Mouse (Mus musculus) CH12.LX (cell line): ENCODE results near the gene Zfp697. TPM values are rescaled to one million over a fixed set of nuclear protein-coding genes. Genes with fewer than 3 reads are reported as not detected.

Experiments used
- DNase-seq: peaks from one replicate; pipeline ENCODE4 v3.0.0-alpha.2; 2013; ENCODE audit errors: extremely low read depth
- H3K27ac ChIP-seq: 2 replicates; pipeline ENCODE4 v1.5.1; 2012; ENCODE audit warnings: low read depth, mild to moderate bottlenecking, control low read depth, moderate library complexity; ENCODE audit not compliant: insufficient read depth
- H3K27me3 ChIP-seq: replicated peaks from 2 replicates; pipeline ENCODE3; 2012; ENCODE audit warnings: inconsistent platforms
- H3K36me3 ChIP-seq, 2 experiments: replicated peaks in 1 of 2; 2 replicates each; pipeline versions ENCODE3 to v1.6.1; 2012; ENCODE audit warnings: inconsistent platforms in 1 of 2, low read length in 1 of 2, mild to moderate bottlenecking in 1 of 2, mixed read lengths in 1 of 2, moderate library complexity in 1 of 2; ENCODE audit not compliant: control insufficient read depth in 1 of 2, insufficient read depth in 1 of 2
- H3K4me1 ChIP-seq, 2 experiments: 2 replicates each; pipeline ENCODE4 v1.6.1; 2012; ENCODE audit warnings: inconsistent platforms in 1 of 2, moderate library complexity in 1 of 2; ENCODE audit not compliant: insufficient read depth in 2 of 2, control insufficient read depth in 1 of 2
- H3K4me2 ChIP-seq: 2 replicates; pipeline ENCODE4 v1.6.1; 2012; ENCODE audit warnings: low read depth, mild to moderate bottlenecking, control low read depth; ENCODE audit not compliant: poor library complexity, insufficient read depth, severe bottlenecking
- H3K4me3 ChIP-seq, 3 experiments: fragments of 150-350 bp in 1 of 3; sonication (generic) in 1 of 3; replicated peaks in 1 of 3; 2 replicates each; pipeline versions ENCODE3 to v1.5.1; 2011 to 2012; ENCODE audit warnings: low read depth in 2 of 3, low read length in 2 of 3, mild to moderate bottlenecking in 2 of 3, moderate library complexity in 2 of 3, control low read depth in 1 of 3, improper control_type of control experiment in 1 of 3, inconsistent platforms in 1 of 3, mixed read lengths in 1 of 3; ENCODE audit not compliant: poor library complexity in 1 of 3
- H3K79me2 ChIP-seq: replicated peaks from 2 replicates; pipeline ENCODE4 v1.6.1; 2012; ENCODE audit warnings: mild to moderate bottlenecking, moderate library complexity; ENCODE audit not compliant: control insufficient read depth, poor library complexity, insufficient read depth, severe bottlenecking; ENCODE audit errors: extremely low read depth
- H3K9ac ChIP-seq: 2 replicates; pipeline ENCODE4 v1.6.1; 2012; ENCODE audit warnings: low read depth, mild to moderate bottlenecking, control low read depth, moderate library complexity; ENCODE audit not compliant: insufficient read depth
- H3K9me3 ChIP-seq: replicated peaks from 2 replicates; pipeline ENCODE3; 2012; ENCODE audit warnings: low read length, inconsistent platforms, mixed read lengths
- BHLHE40 ChIP-seq: IDR thresholded peaks from 2 replicates; pipeline ENCODE4 v1.6.1; 2011; ENCODE audit warnings: mild to moderate bottlenecking, low read depth, low read length, improper control_type of control experiment
- CHD1 ChIP-seq: IDR thresholded peaks from 2 replicates; pipeline ENCODE4 v1.6.1; 2012; ENCODE audit warnings: low read depth, low read length, improper control_type of control experiment, inconsistent platforms
- CHD2 ChIP-seq: IDR thresholded peaks from 2 replicates; pipeline ENCODE4 v1.6.1; 2011; ENCODE audit warnings: low read length, improper control_type of control experiment
- EP300 ChIP-seq: IDR thresholded peaks from 2 replicates; pipeline ENCODE4 v1.6.1; 2011; ENCODE audit warnings: low read length, improper control_type of control experiment
- ETS1 ChIP-seq: conservative IDR thresholded peaks from 2 replicates; pipeline ENCODE4 v1.6.1; 2012; ENCODE audit warnings: low read depth, mild to moderate bottlenecking, inconsistent platforms, low read length, improper control_type of control experiment, moderate library complexity
- HCFC1 ChIP-seq: IDR thresholded peaks from 2 replicates; pipeline ENCODE4 v1.6.1; 2012; ENCODE audit warnings: low read depth, mild to moderate bottlenecking, inconsistent platforms, low read length, improper control_type of control experiment
- IRF4 ChIP-seq: IDR thresholded peaks from 2 replicates; pipeline ENCODE4 v1.6.1; 2014; ENCODE audit warnings: low read depth, mild to moderate bottlenecking, inconsistent platforms, low read length, improper control_type of control experiment
- JUND ChIP-seq: conservative IDR thresholded peaks from 2 replicates; pipeline ENCODE4 v1.6.1; 2011; ENCODE audit warnings: low read depth, low read length, improper control_type of control experiment
- KAT2A ChIP-seq: IDR thresholded peaks from 2 replicates; pipeline ENCODE4 v1.6.1; 2012; ENCODE audit warnings: low read length, improper control_type of control experiment, inconsistent platforms; ENCODE audit not compliant: insufficient replicate concordance
- MAFK ChIP-seq: IDR thresholded peaks from 2 replicates; pipeline ENCODE4 v1.6.1; 2011; ENCODE audit warnings: low read length, improper control_type of control experiment; ENCODE audit not compliant: insufficient replicate concordance
- MAX ChIP-seq: IDR thresholded peaks from 2 replicates; pipeline ENCODE4 v1.6.1; 2011; ENCODE audit warnings: low read length, improper control_type of control experiment
- MAZ ChIP-seq: IDR thresholded peaks from 2 replicates; pipeline ENCODE4 v1.6.1; 2012; ENCODE audit warnings: low read depth, mild to moderate bottlenecking, inconsistent platforms, low read length, improper control_type of control experiment, moderate library complexity
- MXI1 ChIP-seq: IDR thresholded peaks from 2 replicates; pipeline ENCODE4 v1.6.1; 2011; ENCODE audit warnings: mild to moderate bottlenecking, low read depth, low read length, improper control_type of control experiment
- NRF1 ChIP-seq: IDR thresholded peaks from 2 replicates; pipeline ENCODE4 v1.6.1; 2014; ENCODE audit warnings: low read depth, mild to moderate bottlenecking, inconsistent platforms, low read length, improper control_type of control experiment, moderate library complexity
- PAX5 ChIP-seq: IDR thresholded peaks from 2 replicates; pipeline ENCODE4 v1.6.1; 2012; ENCODE audit warnings: low read length, inconsistent platforms, mixed read lengths
- POLR2AphosphoS2 ChIP-seq: IDR thresholded peaks from 2 replicates; pipeline ENCODE4 v1.6.1; 2011; ENCODE audit warnings: low read depth, low read length, improper control_type of control experiment
- RCOR1 ChIP-seq: conservative IDR thresholded peaks from 2 replicates; pipeline ENCODE4 v1.6.1; 2012; ENCODE audit warnings: low read depth, mild to moderate bottlenecking, inconsistent platforms, low read length, improper control_type of control experiment
- SMC3 ChIP-seq: IDR thresholded peaks from 2 replicates; pipeline ENCODE4 v1.6.1; 2011; ENCODE audit warnings: low read depth, low read length, improper control_type of control experiment
- USF1 ChIP-seq: IDR thresholded peaks from 2 replicates; pipeline ENCODE4 v1.6.1; 2014; ENCODE audit warnings: low read depth, mild to moderate bottlenecking, inconsistent platforms, low read length, improper control_type of control experiment
- ZC3H11A ChIP-seq: IDR thresholded peaks from 2 replicates; pipeline ENCODE4 v1.6.1; 2012; ENCODE audit warnings: low read depth, mild to moderate bottlenecking, inconsistent platforms, low read length, improper control_type of control experiment
- ZKSCAN1 ChIP-seq: IDR thresholded peaks from 2 replicates; pipeline ENCODE4 v1.6.1; 2012; ENCODE audit warnings: low read depth, inconsistent platforms, low read length, improper control_type of control experiment, borderline replicate concordance
- ZMIZ1 ChIP-seq: IDR thresholded peaks from 2 replicates; pipeline ENCODE4 v1.6.1; 2012; ENCODE audit warnings: low read depth, mild to moderate bottlenecking, inconsistent platforms, low read length, improper control_type of control experiment
- ZNF384 ChIP-seq: IDR thresholded peaks from 2 replicates; pipeline ENCODE4 v1.6.1; 2012; ENCODE audit warnings: low read depth, low read length, improper control_type of control experiment, inconsistent platforms
- dilution Hi-C: fragments of 300-500 bp; cut with MboI; formaldehyde crosslinking; loops from 2 replicates; pipeline ENCODE4 v1.14.3; 2020; ENCODE audit warnings: low sequenced_read_pairs; ENCODE audit not compliant: extremely low pct_unique_long_range_greater_than_20kb, extremely low pct_ligation_motif_present
- in situ Hi-C: fragments of 300-500 bp; cut with MboI; formaldehyde crosslinking; loops from 3 replicates; pipeline ENCODE4 v1.14.3; 2019; ENCODE audit warnings: low sequenced_read_pairs, low pct_ligation_motif_present, low pct_unique_long_range_greater_than_20kb, mixed read lengths
- polyA plus RNA-seq: library from polyadenylated mRNA; unstranded; fragments of >175 nt; gene quantifications from 2 replicates; pipeline ENCODE4 v1.2.1, GENCODE M21; 2012; ENCODE audit warnings: low read depth; ENCODE audit not compliant: insufficient read length
- total RNA-seq, 2 experiments: library from RNA; depleted of rRNA; stranded (reverse); fragments of 300-350 nt in 1 of 2; fragments of >200 nt in 1 of 2; gene quantifications; 2 replicates each; pipeline ENCODE4 v1.2.3; 2012 to 2014

The Zfp697 gene
- total and polyA plus RNA-seq, 3 experiments = not detected

DNA sequence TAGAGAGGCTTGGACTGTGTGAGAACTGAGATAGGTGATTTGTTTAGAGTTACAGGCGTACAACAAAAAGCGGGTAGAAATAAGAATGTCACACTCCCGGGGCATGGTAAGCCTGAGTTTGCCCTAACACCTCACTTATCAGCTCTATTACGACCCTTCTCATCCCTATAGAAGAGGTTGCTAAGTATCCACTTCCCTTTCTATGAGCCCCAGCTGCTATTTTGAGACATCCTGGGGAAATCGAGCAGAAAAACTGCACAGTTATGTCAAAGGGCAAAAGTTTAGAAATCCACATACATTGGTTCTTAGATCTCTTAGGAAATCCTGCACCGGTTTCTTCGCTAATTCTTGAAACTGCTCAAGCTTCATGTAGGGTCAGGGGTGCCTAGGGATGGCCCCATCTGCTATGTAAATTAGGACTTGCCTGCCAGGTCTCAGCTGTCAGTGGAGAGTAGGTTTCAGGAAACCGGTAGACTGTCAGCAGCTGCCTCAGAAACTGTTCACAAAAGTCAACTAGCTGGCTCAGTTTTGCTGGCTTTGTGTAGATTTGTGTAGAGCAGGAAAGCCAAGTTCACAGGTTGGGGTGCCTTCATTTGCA lies 46.8 kb downstream of the Zfp697 start (continued):
- TF ChIP-seq ZKSCAN1 = no peak
- TF ChIP-seq SMC3 = no peak
- no peak for TF ChIP-seq RCOR1
- no peak for TF ChIP-seq ZNF384
- TF ChIP-seq MAFK = no peak
- no peak for TF ChIP-seq NRF1
- no peak for TF ChIP-seq MXI1
- no peak for TF ChIP-seq ZMIZ1
- TF ChIP-seq MAZ = no peak
- no peak for TF ChIP-seq PAX5
- TF ChIP-seq HCFC1 = no peak
- TF ChIP-seq CHD1 = no peak
- TF ChIP-seq CHD2 = no peak
- TF ChIP-seq, all 38 proteins: peak for 7

DNA sequence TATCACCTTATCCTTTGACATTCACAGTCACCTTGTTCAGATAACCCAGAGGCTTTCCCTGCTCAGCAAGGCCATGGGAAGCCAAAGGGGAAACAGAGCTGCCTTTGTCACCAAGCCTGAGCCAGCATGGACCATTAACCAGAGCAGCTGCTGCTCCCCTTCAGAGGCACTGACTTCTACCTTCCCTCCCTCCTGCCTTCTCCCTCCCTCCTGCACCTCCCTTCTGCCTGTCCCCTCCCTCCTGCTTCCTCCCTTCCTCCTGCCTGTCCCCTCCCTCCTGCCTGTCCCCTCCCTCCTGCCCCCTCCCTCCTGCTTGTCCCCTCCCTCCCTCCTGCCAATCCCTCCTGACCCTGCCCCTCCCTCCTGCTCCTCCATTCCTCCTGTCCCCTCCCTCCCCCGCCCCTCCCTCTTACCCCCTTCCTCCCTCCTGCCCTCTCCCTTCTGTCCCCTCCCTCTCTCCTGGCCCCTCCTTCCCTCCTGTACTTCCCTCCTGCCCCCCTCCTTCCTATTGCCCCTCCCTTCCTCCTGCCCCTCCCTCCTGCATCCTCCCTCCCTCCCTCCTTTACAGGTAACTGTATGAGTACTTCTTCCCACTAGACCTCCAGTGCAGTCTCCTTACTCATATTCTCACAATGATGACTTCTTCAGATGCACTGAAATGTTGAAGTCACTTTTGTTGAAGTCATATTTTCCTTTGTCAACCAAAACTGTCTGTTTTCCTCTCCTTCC lies 52.0 kb downstream of the Zfp697 start:
- H3K4me2 ChIP-seq = no peak overlapping the region
- no peak for DNase-seq
- TF ChIP-seq MXI1 (no peak), ZKSCAN1 (no peak), IRF4 (no peak), USF1 (no peak), MAFK (no peak), NRF1 (no peak), ZMIZ1 (no peak), EP300 (0 out of 2 replicates have a peak, but pooled peaks have one; percentile 9), POLR2AphosphoS2 (no peak), BHLHE40 (no peak), ETS1 (peak; percentile 53; the same call in 1 of the 2 replicates), ZC3H11A (no peak), CHD1 (no peak), CHD2 (no peak), MAX (no peak), HCFC1 (no peak), JUND (peak; percentile 32; the same call in 1 of the 2 replicates), ZNF384 (no peak), KAT2A (no peak)
- H3K4me3 ChIP-seq = no peak overlapping the region
- peaks cover 2 to 7% of the 10 kb centered on the region in 2 experiments; a peak in 2 of 4 replicates for H3K4me1 ChIP-seq
- H3K79me2 ChIP-seq = no peaks in the 10 kb centered on the region
- peaks cover 1% of the 10 kb centered on the region for H3K27me3 ChIP-seq
- H3K9ac ChIP-seq = no peak overlapping the region
- H3K36me3 ChIP-seq = no peaks in the 10 kb centered on the region
- no peaks in the 10 kb centered on the region for H3K9me3 ChIP-seq
- in situ Hi-C loops (no loop called here), dilution Hi-C loops (no loop called here)
- H3K27ac ChIP-seq = no peak overlapping the region
